Mouse (Mus musculus): ENCODE data around the gene Rap2a. TPM values are rescaled to one million over a fixed set of nuclear protein-coding genes. Genes with fewer than 3 reads are reported as not detected.

The Rap2a gene
- polyA plus RNA-seq, 1 experiment, result 31.0 TPM

DNA sequence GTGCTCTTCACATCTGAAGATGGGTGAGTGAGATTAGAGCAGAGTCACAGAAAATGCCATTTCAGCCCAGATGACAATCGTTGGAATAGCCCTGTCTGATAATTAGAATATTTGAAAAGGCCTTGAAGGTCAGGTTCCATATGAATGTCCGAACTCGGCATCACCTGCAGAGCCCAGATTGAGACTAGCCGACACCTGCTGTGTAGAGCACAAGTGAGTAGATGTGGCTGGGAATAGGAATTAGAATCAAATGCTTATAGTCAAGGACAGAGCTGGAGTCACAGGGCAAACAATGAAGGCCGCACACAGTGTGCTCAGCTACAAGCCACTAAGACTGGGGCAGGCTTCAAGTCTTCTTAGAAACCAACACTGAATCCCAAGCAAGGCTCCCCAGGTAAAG is 6.3 kb downstream of the Rap2a start:
- Histone ChIP-seq H3K27ac (ENCODE audit: insufficient read depth, low read length) (no peak overlapping the region), H3K4me1 (ENCODE audit: control insufficient read depth, insufficient read depth, low read length) (peaks cover 4% of the 10 kb centered on the region; the same call in 1 of the 2 replicates), H3K4me3 (ENCODE audit: insufficient read depth, low read length) (no peak overlapping the region)
- no peak for TF ChIP-seq POLR2A (IDR thresholded peaks at IDR 0.05; ENCODE audit: low read depth, low read length)
- no peak for TF ChIP-seq CTCF (IDR thresholded peaks at IDR 0.05; ENCODE audit: borderline replicate concordance, insufficient read depth, low read length)

DNA sequence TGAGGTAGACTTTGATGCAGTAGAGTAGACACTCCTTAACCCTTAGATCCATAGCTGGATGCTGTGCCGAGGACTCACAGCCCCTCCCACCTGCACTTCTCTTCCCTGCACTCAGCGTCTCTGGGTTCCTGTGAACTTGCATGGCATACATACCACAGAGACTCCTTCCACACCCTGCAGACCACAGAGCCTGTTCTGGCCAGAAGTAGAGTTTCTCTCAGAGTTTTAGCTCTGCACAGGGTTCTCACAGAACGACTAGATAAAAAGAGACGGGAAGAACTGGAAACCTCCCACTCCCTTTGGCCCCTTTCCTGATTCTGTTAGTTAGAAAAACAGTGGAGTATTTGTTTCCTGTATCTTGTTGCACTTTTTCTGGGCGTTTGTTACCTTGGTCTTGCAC is 18.0 kb downstream of the Rap2a start:
- no peak for TF ChIP-seq CTCF (IDR thresholded peaks at IDR 0.05; ENCODE audit: borderline replicate concordance, insufficient read depth, low read length)
- no peak for TF ChIP-seq POLR2A (IDR thresholded peaks at IDR 0.05; ENCODE audit: low read depth, low read length)
- Histone ChIP-seq H3K4me3 (ENCODE audit: insufficient read depth, low read length) (no peak overlapping the region), H3K4me1 (ENCODE audit: control insufficient read depth, insufficient read depth, low read length) (0 out of 2 replicates have a peak, but pooled peaks cover 2% of the 10 kb centered on the region), H3K27ac (ENCODE audit: insufficient read depth, low read length) (no peak overlapping the region)

GRCm38 (mm10) chr14:120496827-120497226 is 18.6 kb downstream of the Rap2a start:
- H3K4me3 ChIP-seq (ENCODE audit: insufficient read depth, low read length), result no peak overlapping the region
- TF ChIP-seq POLR2A (IDR thresholded peaks at IDR 0.05; ENCODE audit: low read depth, low read length), result no peak
- TF ChIP-seq CTCF (IDR thresholded peaks at IDR 0.05; ENCODE audit: borderline replicate concordance, insufficient read depth, low read length), result no peak
- no peak overlapping the region for H3K27ac ChIP-seq (ENCODE audit: insufficient read depth, low read length)

GRCm38 (mm10) chr14:120499096-120499495 is 20.9 kb downstream of the Rap2a start:
- Histone ChIP-seq H3K27ac (ENCODE audit: insufficient read depth, low read length) (no peak overlapping the region), H3K4me1 (ENCODE audit: control insufficient read depth, insufficient read depth, low read length) (0 out of 2 replicates have a peak, but pooled peaks cover 2% of the 10 kb centered on the region)
- no peak for TF ChIP-seq CTCF (IDR thresholded peaks at IDR 0.05; ENCODE audit: borderline replicate concordance, insufficient read depth, low read length)
- TF ChIP-seq POLR2A (IDR thresholded peaks at IDR 0.05; ENCODE audit: low read depth, low read length), result no peak

More at GRCm38 (mm10) chr14:120496827-120497226, 18.6 kb downstream of the Rap2a start:
- 0 out of 2 replicates have a peak, but pooled peaks cover 2% of the 10 kb centered on the region for H3K4me1 ChIP-seq (ENCODE audit: control insufficient read depth, insufficient read depth, low read length)

GRCm38 (mm10) chr14:120499601-120500000 is 21.4 kb downstream of the Rap2a start:
- H3K27ac ChIP-seq (ENCODE audit: insufficient read depth, low read length), result no peak overlapping the region
- TF ChIP-seq POLR2A (IDR thresholded peaks at IDR 0.05; ENCODE audit: low read depth, low read length), result no peak
- TF ChIP-seq CTCF (IDR thresholded peaks at IDR 0.05; ENCODE audit: borderline replicate concordance, insufficient read depth, low read length), result no peak
- 0 out of 2 replicates have a peak, but pooled peaks cover 2% of the 10 kb centered on the region for H3K4me1 ChIP-seq (ENCODE audit: control insufficient read depth, insufficient read depth, low read length)
- no peak overlapping the region for H3K4me3 ChIP-seq (ENCODE audit: insufficient read depth, low read length)

More at GRCm38 (mm10) chr14:120499096-120499495, 20.9 kb downstream of the Rap2a start:
- no peak overlapping the region for H3K4me3 ChIP-seq (ENCODE audit: insufficient read depth, low read length)

GRCm38 (mm10) chr14:120500021-120500560 is 21.8 kb downstream of the Rap2a start:
- TF ChIP-seq CTCF (IDR thresholded peaks at IDR 0.05; ENCODE audit: borderline replicate concordance, insufficient read depth, low read length) (no peak), POLR2A (IDR thresholded peaks at IDR 0.05; ENCODE audit: low read depth, low read length) (no peak)
- H3K27ac ChIP-seq (ENCODE audit: insufficient read depth, low read length), result no peak overlapping the region
- no peak overlapping the region for H3K4me3 ChIP-seq (ENCODE audit: insufficient read depth, low read length)
- H3K4me1 ChIP-seq (ENCODE audit: control insufficient read depth, insufficient read depth, low read length), result 0 out of 2 replicates have a peak, but pooled peaks cover 2% of the 10 kb centered on the region

GRCm38 (mm10) chr14:120500791-120501190 is 22.5 kb downstream of the Rap2a start:
- no peaks in the 10 kb centered on the region for H3K4me1 ChIP-seq (ENCODE audit: control insufficient read depth, insufficient read depth, low read length)
- no peak for TF ChIP-seq POLR2A (IDR thresholded peaks at IDR 0.05; ENCODE audit: low read depth, low read length)
- TF ChIP-seq CTCF (IDR thresholded peaks at IDR 0.05; ENCODE audit: borderline replicate concordance, insufficient read depth, low read length), result no peak
- no peak overlapping the region for H3K4me3 ChIP-seq (ENCODE audit: insufficient read depth, low read length)
- no peak overlapping the region for H3K27ac ChIP-seq (ENCODE audit: insufficient read depth, low read length)

GRCm38 (mm10) chr14:120503641-120504040 is 25.4 kb downstream of the Rap2a start:
- Histone ChIP-seq H3K4me1 (ENCODE audit: control insufficient read depth, insufficient read depth, low read length) (no peaks in the 10 kb centered on the region), H3K27ac (ENCODE audit: insufficient read depth, low read length) (no peak overlapping the region), H3K4me3 (ENCODE audit: insufficient read depth, low read length) (no peak overlapping the region)
- TF ChIP-seq POLR2A (IDR thresholded peaks at IDR 0.05; ENCODE audit: low read depth, low read length) (no peak), CTCF (IDR thresholded peaks at IDR 0.05; ENCODE audit: borderline replicate concordance, insufficient read depth, low read length) (no peak)

- TF ChIP-seq POLR2A (IDR thresholded peaks at IDR 0.05; ENCODE audit: low read depth, low read length) (no peak), CTCF (IDR thresholded peaks at IDR 0.05; ENCODE audit: borderline replicate concordance, insufficient read depth, low read length) (no peak)
- Histone ChIP-seq H3K4me3 (ENCODE audit: insufficient read depth, low read length) (no peak overlapping the region), H3K27ac (ENCODE audit: insufficient read depth, low read length) (no peak overlapping the region), H3K4me1 (ENCODE audit: control insufficient read depth, insufficient read depth, low read length) (no peaks in the 10 kb centered on the region)
Measured at GRCm38 (mm10) chr14:120504423-120504822, 26.2 kb downstream of the Rap2a start.

- TF ChIP-seq CTCF (IDR thresholded peaks at IDR 0.05; ENCODE audit: borderline replicate concordance, insufficient read depth, low read length), result no peak
- TF ChIP-seq POLR2A (IDR thresholded peaks at IDR 0.05; ENCODE audit: low read depth, low read length), result no peak
- Histone ChIP-seq H3K4me3 (ENCODE audit: insufficient read depth, low read length) (no peak overlapping the region), H3K27ac (ENCODE audit: insufficient read depth, low read length) (no peak overlapping the region), H3K4me1 (ENCODE audit: control insufficient read depth, insufficient read depth, low read length) (no peaks in the 10 kb centered on the region)
Measured at GRCm38 (mm10) chr14:120504928-120505461, 26.8 kb downstream of the Rap2a start.

Data from embryonic fibroblast, embryonic 13.5 days (primary cell).